Mouse (Mus musculus): Measurements from ENCODE around the gene Cpeb3.

DNA sequence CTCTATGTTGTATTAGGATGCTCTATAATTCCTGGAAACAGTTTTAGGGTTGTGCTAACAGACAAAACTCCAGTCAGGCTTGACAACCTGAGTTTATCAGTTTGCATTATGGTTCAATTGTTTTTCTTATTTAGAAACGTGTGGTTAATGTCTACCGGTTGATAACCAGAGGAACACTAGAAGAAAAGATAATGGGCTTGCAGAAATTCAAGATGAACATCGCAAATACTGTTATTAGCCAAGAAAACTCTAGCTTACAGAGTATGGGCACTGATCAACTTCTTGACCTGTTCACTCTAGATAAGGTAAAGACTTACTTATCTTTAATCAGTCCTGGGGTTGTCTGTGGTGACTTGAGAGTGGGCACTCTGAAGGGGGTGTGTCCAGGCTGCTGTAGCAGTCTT lies 198.5 kb downstream of the Cpeb3 start:
- no peak for TF ChIP-seq GATA1 (IDR thresholded peaks at IDR 0.05; ENCODE audit: borderline replicate concordance, low read length)
- no peak for TF ChIP-seq FLI1 (IDR thresholded peaks at IDR 0.05; ENCODE audit: low read length)
